Mouse (Mus musculus): Measurements from ENCODE around the gene Cdhr4.

The Cdhr4 gene

GRCm38 (mm10) chr9:107974491-107975171 is 17.7 kb upstream of the Cdhr4 start:
- DNase-seq (ENCODE audit: extremely low read depth, low read depth, low spot score) = no peak

GRCm38 (mm10) chr9:107975399-107976386 is 16.6 kb upstream of the Cdhr4 start, which contains the start of gene Uba7:
Gene Uba7, plus strand, starts transcription at chr9:107975505.
- no peak for DNase-seq (ENCODE audit: extremely low read depth, low read depth, low spot score)

GRCm38 (mm10) chr9:107978815-107979214 is 13.5 kb upstream of the Cdhr4 start:
- DNase-seq (ENCODE audit: extremely low read depth, low read depth, low spot score) = no peak

- no peak for DNase-seq (ENCODE audit: extremely low read depth, low read depth, low spot score)
Observed at GRCm38 (mm10) chr9:107981684-107982605, 10.4 kb upstream of the Cdhr4 start.

GRCm38 (mm10) chr9:107982681-107983346 is 9.5 kb upstream of the Cdhr4 start, which contains the start of gene Gm20661:
Gene Gm20661, plus strand, starts transcription at chr9:107983058.
- DNase-seq (ENCODE audit: extremely low read depth, low read depth, low spot score) = no peak

- no peak for DNase-seq (ENCODE audit: extremely low read depth, low read depth, low spot score)
Observed at GRCm38 (mm10) chr9:107983421-107983890, 8.8 kb upstream of the Cdhr4 start.

- no peak for DNase-seq (ENCODE audit: extremely low read depth, low read depth, low spot score)
Observed at GRCm38 (mm10) chr9:107984052-107984753, 8.1 kb upstream of the Cdhr4 start.

GRCm38 (mm10) chr9:107984754-107985055 is 7.6 kb upstream of the Cdhr4 start:
- no peak for DNase-seq (ENCODE audit: extremely low read depth, low read depth, low spot score)

GRCm38 (mm10) chr9:107985131-107986119 is 6.9 kb upstream of the Cdhr4 start, which contains the start of gene Inka1:
Gene Inka1, minus strand, starts transcription at chr9:107985879.
- DNase-seq (ENCODE audit: extremely low read depth, low read depth, low spot score) = no peak

GRCm38 (mm10) chr9:107986376-107986775 is 5.9 kb upstream of the Cdhr4 start:
- no peak for DNase-seq (ENCODE audit: extremely low read depth, low read depth, low spot score)

GRCm38 (mm10) chr9:107987950-107988349 is 4.3 kb upstream of the Cdhr4 start:
- no peak for DNase-seq (ENCODE audit: extremely low read depth, low read depth, low spot score)

- no peak for DNase-seq (ENCODE audit: extremely low read depth, low read depth, low spot score)
Observed at GRCm38 (mm10) chr9:107993013-107993412, 716 bp downstream of the Cdhr4 start.

- no peak for DNase-seq (ENCODE audit: extremely low read depth, low read depth, low spot score)
Observed at GRCm38 (mm10) chr9:107994464-107994863, 2.2 kb downstream of the Cdhr4 start.

- DNase-seq (ENCODE audit: extremely low read depth, low read depth, low spot score) = no peak
Observed at GRCm38 (mm10) chr9:107995513-107995912, 3.2 kb downstream of the Cdhr4 start.

GRCm38 (mm10) chr9:107996049-107996448 is 3.8 kb downstream of the Cdhr4 start, which contains the start of gene Gm20662:
Gene Gm20662, plus strand, starts transcription at chr9:107996349.
- no peak for DNase-seq (ENCODE audit: extremely low read depth, low read depth, low spot score)

- peak; percentile 95 for DNase-seq (ENCODE audit: extremely low read depth, low read depth, low spot score)
Observed at GRCm38 (mm10) chr9:108001922-108002770, 9.8 kb downstream of the Cdhr4 start, which contains the start of gene Ip6k1. Gene Ip6k1, plus strand, starts transcription at chr9:108002501.
